In genomic region chr5:106455106-106455920, GRCm38 (mm10) we compare ENCODE assay signal across 14 mouse cellular contexts. TPM values are rescaled to one million over a fixed set of nuclear protein-coding genes. Genes with fewer than 3 reads are reported as not detected.
DNase-seq lines count a peak whose midpoint lies in the region; ATAC-seq lines count a peak whose summit lies in the region.
"Had no signal": no experiment of that assay in that cellular context is flagged by ENCODE, and none has a peak within 500 bp of the region (broad histone marks: within the 10 kb centered on the region; RNA-seq: fewer than 3 reads in every experiment).

No protein-coding gene starts in this region.

- peak; percentile 53 for DNase-seq in cerebellum, adult 11-12 months
- DNase-seq in cerebellum, postnatal 36 days: peak; percentile 31 to 60
- no peak for DNase-seq in layer of hippocampus, postnatal 14 days (ENCODE audit: low spot score in 2 of 2)
- DNase-seq in thymus, postnatal 0 days (ENCODE audit: low spot score): no peak
- DNase-seq in left cerebral cortex, postnatal 10 days (ENCODE audit: extremely low spot score in 1 of 2, low spot score in 2 of 2): no peak
- no peak for DNase-seq in heart, postnatal 14 days
- DNase-seq: thymus, postnatal 14 days had no signal

- no peak overlapping the region for H3K27ac ChIP-seq in hindbrain, embryonic 12.5 days
- H3K27ac ChIP-seq in midbrain, embryonic 15.5 days: peak overlapping the region; percentile 73
- H3K27ac ChIP-seq: lung, embryonic 15.5 days had no signal

- H3K9me3 ChIP-seq in hindbrain, embryonic 12.5 days (replicated peaks): no peaks in the 10 kb centered on the region
- H3K9me3 ChIP-seq in midbrain, embryonic 15.5 days: no peaks in the 10 kb centered on the region
- H3K9me3 ChIP-seq: lung, embryonic 15.5 days had no signal

- intact Hi-C loops in left cerebral cortex, postnatal 10 days (cut with DNase I): loop anchor here (5.0 kb wide), 1 partner anchor 1267 kb away; no protein-coding TSS in a partner anchor
- intact Hi-C loops in heart, postnatal 14 days (cut with DNase I): loop anchor here (10.0 kb wide), 3 partner anchors 471 to 1269 kb away; partner anchors contain the start of gene Gfi1

- 0 out of 2 replicates have a peak overlapping the region, but pooled peaks have one; percentile 4 for H3K4me2 ChIP-seq in hindbrain, embryonic 12.5 days (replicated peaks)
- H3K4me2 ChIP-seq in midbrain, embryonic 15.5 days: peak overlapping the region; percentile 42
- H3K4me2 ChIP-seq: lung, embryonic 15.5 days had no signal

- H3K36me3 ChIP-seq in hindbrain, embryonic 12.5 days: no peaks in the 10 kb centered on the region
- no peaks in the 10 kb centered on the region for H3K36me3 ChIP-seq in midbrain, embryonic 15.5 days (replicated peaks)
- H3K36me3 ChIP-seq: lung, embryonic 15.5 days had no signal

- no peak for ATAC-seq in hindbrain, embryonic 12.5 days (ENCODE audit: low FRiP score)
- no peak for ATAC-seq in midbrain, embryonic 15.5 days (replicated peaks)

- peaks cover 88% of the 10 kb centered on the region for H3K27me3 ChIP-seq in hindbrain, embryonic 12.5 days
- H3K27me3 ChIP-seq in midbrain, embryonic 15.5 days (replicated peaks): peaks cover 39% of the 10 kb centered on the region

- peaks cover 36% of the 10 kb centered on the region for H3K4me1 ChIP-seq in hindbrain, embryonic 12.5 days
- peaks cover 39% of the 10 kb centered on the region for H3K4me1 ChIP-seq in midbrain, embryonic 15.5 days

- H3K9ac ChIP-seq in hindbrain, embryonic 12.5 days: no peak overlapping the region
- peak overlapping the region; percentile 36 for H3K9ac ChIP-seq in midbrain, embryonic 15.5 days
- H3K9ac ChIP-seq: lung, embryonic 15.5 days had no signal

- 2% methylated on average over 17 of the region's 17 CpGs for WGBS in hindbrain, embryonic 12.5 days
- 8% methylated on average over 17 of the region's 17 CpGs for WGBS in midbrain, embryonic 15.5 days

- peak overlapping the region; percentile 8; the same call in 1 of the 2 replicates for H3K4me3 ChIP-seq in hindbrain, embryonic 12.5 days
- peak overlapping the region; percentile 36 for H3K4me3 ChIP-seq in midbrain, embryonic 15.5 days
- H3K4me3 ChIP-seq: lung, embryonic 15.5 days had no signal

RNA-seq across cellular contexts. Expression of gene Barhl2, which starts 2.7 kb away (rescaled TPM):
- 1.3 and 1.4 TPM in 2 replicates for polyA plus RNA-seq in hindbrain, embryonic 12.5 days (2016; fragmentation: Nextera tagmentation; extraction: Ambion mirVana)
- 7.8 and 8.5 TPM in 2 replicates for polyA plus RNA-seq in midbrain, embryonic 15.5 days (2015; fragmentation: Nextera tagmentation; extraction: Ambion mirVana)
- total RNA-seq in layer of hippocampus, postnatal 14 days (2021): under 1 TPM; 0.17 to 0.32 TPM
- not detected in 2 replicates for polyA plus RNA-seq in thymus, postnatal 0 days (2015; fragmentation: Nextera tagmentation; extraction: Ambion mirVana)
- total RNA-seq in left cerebral cortex, postnatal 10 days (2021): 1 to 10 TPM; 1.3 to 1.4 TPM
- total RNA-seq in heart, postnatal 14 days (2021): not detected
- total RNA-seq: adrenal gland, adult 18-20 months; granulocyte monocyte progenitor cell, adult 5-6 weeks; hematopoietic stem cell, adult 5-6 weeks had no signal
- polyA plus RNA-seq: large intestine, adult 2 months; lung, embryonic 15.5 days had no signal

Comparison
In these comparisons a context has a peak if more than half of its experiments do, and no peak if none do; other contexts are left out.
1. DNase-seq: peak in cerebellum, adult 11-12 months (single experiment) and cerebellum, postnatal 36 days (2 of 2); none in layer of hippocampus, postnatal 14 days (0 of 2), thymus, postnatal 0 days (single experiment), left cerebral cortex, postnatal 10 days (0 of 2) and heart, postnatal 14 days (0 of 2).